Mouse (Mus musculus) brain, adult 10 weeks (tissue): ENCODE results near the gene Trpc5. TPM values are rescaled to one million over a fixed set of nuclear protein-coding genes. Genes with fewer than 3 reads are reported as not detected.

Source experiments
- polyA plus RNA-seq: library from polyadenylated mRNA; stranded (reverse); fragments of 350-450 nt; fragmentation: Illumina TruSeq; extraction: RNeasy Lipid Tissue Mini Kit (QIAGEN cat#74804); gene quantifications from one replicate; pipeline ENCODE4 v1.2.3, GENCODE M21; 2015; ENCODE audit warnings: low read depth, low replicate concordance

The Trpc5 gene
- 5.6 TPM for polyA plus RNA-seq

DNA sequence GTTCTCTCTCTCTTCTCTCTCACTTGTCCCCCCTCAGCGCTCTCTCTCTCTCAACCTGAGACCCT lies at the start of gene Trpc5:
Trpc5 (minus strand) TSS at position 39 of the 65 bp plus-strand sequence.

DNA sequence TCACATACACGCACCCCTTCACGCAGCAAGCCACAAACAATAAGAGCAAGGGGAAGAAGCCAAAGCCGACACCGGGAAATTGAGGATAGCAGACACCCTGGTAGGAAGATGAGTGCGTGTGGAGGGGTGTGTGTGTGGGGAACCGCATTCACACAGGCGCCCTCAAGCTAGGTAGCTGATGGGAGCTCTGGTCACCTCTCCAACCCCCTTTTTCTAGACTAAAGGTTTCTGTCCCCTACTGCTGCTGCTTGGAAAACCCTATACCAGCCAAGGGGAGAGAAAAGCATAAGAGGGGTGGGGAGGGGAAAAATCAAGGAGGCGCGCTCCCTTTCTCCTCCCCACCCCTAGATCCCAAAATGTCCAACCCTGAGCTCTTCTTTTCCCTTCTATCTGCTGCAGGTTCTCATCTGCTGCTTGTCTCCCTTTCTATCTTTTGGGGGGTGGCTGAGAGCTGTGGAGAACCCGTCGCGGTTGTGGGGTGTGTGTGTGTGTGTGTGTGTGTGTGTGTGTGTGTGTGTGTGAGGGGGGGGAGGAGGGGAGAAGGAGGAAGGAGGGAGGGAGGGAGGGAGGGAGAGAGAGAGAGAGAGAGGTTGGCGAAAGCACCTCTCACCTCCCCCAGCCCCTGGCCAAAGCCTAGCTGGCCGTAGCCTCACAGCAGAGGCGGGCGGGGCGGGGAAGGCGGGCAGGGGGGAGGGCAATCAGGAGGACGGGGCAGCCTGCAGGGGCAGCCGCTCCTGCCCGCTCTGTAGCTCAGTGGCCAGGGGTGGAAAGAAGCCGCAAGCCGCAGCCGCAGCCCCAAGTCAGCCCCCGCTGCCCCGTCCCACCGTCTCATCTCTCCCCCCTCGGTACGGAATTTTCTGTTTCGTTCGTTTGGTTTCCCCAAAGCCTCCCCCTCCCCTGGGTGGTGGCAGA lies 483 bp upstream of the Trpc5 start, which contains the start of gene Rtl4:
Rtl4 (plus strand) TSS at position 701 of the 912 bp plus-strand sequence.

DNA sequence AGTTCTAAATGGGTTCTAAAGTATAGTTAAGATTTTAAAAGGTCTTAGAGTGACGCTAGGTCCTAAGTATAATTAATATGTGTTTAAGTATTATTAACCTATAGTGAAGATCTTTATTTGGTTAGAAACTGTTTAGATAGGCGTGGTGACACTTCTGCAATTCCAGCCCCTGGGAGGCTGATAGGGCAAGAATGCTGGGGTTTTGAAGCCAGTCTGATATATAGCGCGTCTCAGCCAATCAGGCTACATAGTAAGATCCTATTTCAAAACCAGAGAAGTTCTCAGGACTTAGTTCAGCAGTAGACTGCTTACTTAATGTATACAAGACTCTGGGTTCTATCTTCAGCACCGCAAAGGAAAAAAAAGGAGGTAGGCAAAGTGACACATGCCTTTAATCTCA lies 231.7 kb downstream of the Trpc5 start, which contains the start of gene Trpc5os:
Trpc5os (plus strand) TSS at position 301 of the 400 bp plus-strand sequence.

Other genes with a start within 250 kb of the Trpc5 start
- not detected for gene Trpc5os, start 231.6 kb downstream of the Trpc5 start, polyA plus RNA-seq
- 1.0 TPM for gene Rtl4, start 727 bp upstream of the Trpc5 start, polyA plus RNA-seq